Mouse (Mus musculus) right cerebral cortex, adult 2 months (tissue): ENCODE results near the gene Mxd4.
A peak's percentile ranks its signal among the peaks of the same experiment; 100 is the strongest.

ENCODE experiments used
- DNase-seq, 2 experiments: peaks; one replicate each; pipeline ENCODE4 v3.0.0; 2021 to 2022; ENCODE audit warnings: low spot score in 2 of 2

Gene Mxd4

GRCm38 (mm10) chr5:34197243-34197642, 9.7 kb upstream of the Mxd4 start:
- peak; percentile 77 to 81 for DNase-seq

- DNase-seq = no peak
Measured at GRCm38 (mm10) chr5:34196423-34196822, 8.9 kb upstream of the Mxd4 start.

GRCm38 (mm10) chr5:34195786-34196185, 8.3 kb upstream of the Mxd4 start:
- DNase-seq = no peak

- peak; percentile 60 to 63 for DNase-seq
Measured at GRCm38 (mm10) chr5:34194975-34195662, 7.6 kb upstream of the Mxd4 start.

GRCm38 (mm10) chr5:34194426-34194825, 6.9 kb upstream of the Mxd4 start:
- no peak for DNase-seq

- DNase-seq = no peak
Measured at GRCm38 (mm10) chr5:34191843-34192242, 4.3 kb upstream of the Mxd4 start.

- no peak for DNase-seq
Measured at GRCm38 (mm10) chr5:34191021-34191420, 3.5 kb upstream of the Mxd4 start.

GRCm38 (mm10) chr5:34189521-34189920, 2.0 kb upstream of the Mxd4 start:
- DNase-seq = no peak

- no peak for DNase-seq
Measured at GRCm38 (mm10) chr5:34188856-34189255, 1.3 kb upstream of the Mxd4 start.

- DNase-seq = no peak
Measured at GRCm38 (mm10) chr5:34186961-34187391, 544 bp downstream of the Mxd4 start.

- DNase-seq = no peak
Measured at GRCm38 (mm10) chr5:34186391-34186790, 1.1 kb downstream of the Mxd4 start.

GRCm38 (mm10) chr5:34185791-34186190, 1.7 kb downstream of the Mxd4 start:
- DNase-seq = no peak

GRCm38 (mm10) chr5:34185051-34185580, 2.4 kb downstream of the Mxd4 start:
- no peak for DNase-seq

- peak in 1 of 2 experiments; percentile 4 for DNase-seq
Measured at GRCm38 (mm10) chr5:34183976-34184375, 3.5 kb downstream of the Mxd4 start.

GRCm38 (mm10) chr5:34183156-34183880, 4.2 kb downstream of the Mxd4 start:
- peak; percentile 1 to 7 for DNase-seq

- DNase-seq = peak; percentile 1 to 2
Measured at GRCm38 (mm10) chr5:34182486-34182885, 5.0 kb downstream of the Mxd4 start.

- no peak for DNase-seq
Measured at GRCm38 (mm10) chr5:34177821-34178220, 9.7 kb downstream of the Mxd4 start.

- no peak for DNase-seq
Measured at GRCm38 (mm10) chr5:34177091-34177490, 10.4 kb downstream of the Mxd4 start.

- no peak for DNase-seq
Measured at GRCm38 (mm10) chr5:34176691-34177090, 10.8 kb downstream of the Mxd4 start.

- no peak for DNase-seq
Measured at GRCm38 (mm10) chr5:34175403-34175694, 12.2 kb downstream of the Mxd4 start.

GRCm38 (mm10) chr5:34174550-34175402, 12.7 kb downstream of the Mxd4 start:
- DNase-seq = no peak

- no peak for DNase-seq
Measured at GRCm38 (mm10) chr5:34174021-34174420, 13.5 kb downstream of the Mxd4 start.
